Mouse (Mus musculus) yolk sac, embryonic 10.5 days (tissue): Measurements from ENCODE around the gene Them7.

Experiments used
- DNase-seq: peaks from one replicate; pipeline ENCODE4 v3.0.0-alpha.2; 2017; ENCODE audit warnings: low spot score

Them7 gene

GRCm38 (mm10) chr2:105311414-105311813, 87.3 kb downstream of the Them7 start:
- no peak for DNase-seq

GRCm38 (mm10) chr2:105311991-105312390, 87.9 kb downstream of the Them7 start:
- DNase-seq = no peak

GRCm38 (mm10) chr2:105313077-105313476, 89.0 kb downstream of the Them7 start:
- no peak for DNase-seq

GRCm38 (mm10) chr2:105317556-105318184, 93.5 kb downstream of the Them7 start:
- no peak for DNase-seq

GRCm38 (mm10) chr2:105326067-105326466, 101.9 kb downstream of the Them7 start:
- DNase-seq = no peak

GRCm38 (mm10) chr2:105330024-105330423, 105.9 kb downstream of the Them7 start:
- DNase-seq = no peak

- peak; percentile 5 for DNase-seq
These were observed 109.0 kb downstream of the Them7 start for GRCm38 (mm10) chr2:105333107-105333506.

GRCm38 (mm10) chr2:105333976-105334713, 110.0 kb downstream of the Them7 start:
- DNase-seq = peak; percentile 51

GRCm38 (mm10) chr2:105335661-105336060, 111.5 kb downstream of the Them7 start:
- no peak for DNase-seq

- DNase-seq = peak; percentile 37
These were observed 112.4 kb downstream of the Them7 start for GRCm38 (mm10) chr2:105336314-105337027.

- no peak for DNase-seq
These were observed 113.2 kb downstream of the Them7 start for GRCm38 (mm10) chr2:105337171-105337875.

- no peak for DNase-seq
These were observed 115.9 kb downstream of the Them7 start for GRCm38 (mm10) chr2:105339993-105340392.

GRCm38 (mm10) chr2:105348886-105349285, 124.8 kb downstream of the Them7 start:
- DNase-seq = no peak

- DNase-seq = no peak
These were observed 132.7 kb downstream of the Them7 start for GRCm38 (mm10) chr2:105356791-105357190.

GRCm38 (mm10) chr2:105358040-105358439, 133.9 kb downstream of the Them7 start:
- DNase-seq = no peak

GRCm38 (mm10) chr2:105367623-105368022, 143.5 kb downstream of the Them7 start:
- DNase-seq = no peak

- no peak for DNase-seq
These were observed 146.1 kb downstream of the Them7 start for GRCm38 (mm10) chr2:105370240-105370639.

GRCm38 (mm10) chr2:105370698-105371097, 146.6 kb downstream of the Them7 start:
- DNase-seq = no peak

GRCm38 (mm10) chr2:105372156-105372555, 148.0 kb downstream of the Them7 start:
- no peak for DNase-seq

GRCm38 (mm10) chr2:105372727-105373126, 148.6 kb downstream of the Them7 start:
- no peak for DNase-seq

- no peak for DNase-seq
These were observed 149.5 kb downstream of the Them7 start for GRCm38 (mm10) chr2:105373658-105374057.

GRCm38 (mm10) chr2:105375261-105375660, 151.1 kb downstream of the Them7 start:
- DNase-seq = no peak
